Mouse (Mus musculus) limb, embryonic 12.5 days (tissue): Measurements from ENCODE around the gene Utrn. TPM values are rescaled to one million over a fixed set of nuclear protein-coding genes. Genes with fewer than 3 reads are reported as not detected.
A peak's percentile ranks its signal among the peaks of the same experiment; 100 is the strongest.
"Not testable (repeated sequence)": the region's sequence is repeated elsewhere in the genome, so short reads cannot be mapped to it uniquely, and the experiment has no call there.

Source experiments
- ATAC-seq: fragments of 200-750 bp; cut with Nextera tagmentation; 2 replicates; pipeline ENCODE4 v1.8.0; 2017; ENCODE audit warnings: low read depth, moderate TSS enrichment; ENCODE audit not compliant: insufficient number of reproducible peaks, insufficient read depth, low FRiP score, low TSS enrichment
- H3K27ac ChIP-seq: fragments of 300-500 bp; sonication (generic); 2 replicates; pipeline ENCODE4 v1.5.1; 2016; ENCODE audit warnings: mild to moderate bottlenecking, moderate library complexity
- H3K27me3 ChIP-seq: fragments of 300-500 bp; sonication (generic); 2 replicates; pipeline ENCODE4 v1.6.1; 2016; ENCODE audit warnings: mild to moderate bottlenecking, moderate library complexity
- H3K36me3 ChIP-seq: fragments of 300-500 bp; sonication (generic); 2 replicates; pipeline ENCODE4 v1.6.1; 2016; ENCODE audit warnings: mild to moderate bottlenecking, moderate library complexity
- H3K4me1 ChIP-seq: fragments of 300-500 bp; sonication (generic); replicated peaks from 2 replicates; pipeline ENCODE4 v1.6.1; 2016
- H3K4me2 ChIP-seq: fragments of 300-500 bp; sonication (generic); 2 replicates; pipeline ENCODE4 v1.6.1; 2016; ENCODE audit warnings: mild to moderate bottlenecking, moderate library complexity
- H3K4me3 ChIP-seq: fragments of 300-500 bp; sonication (generic); replicated peaks from 2 replicates; pipeline ENCODE4 v1.5.1; 2016; ENCODE audit warnings: mild to moderate bottlenecking
- H3K9ac ChIP-seq: fragments of 300-500 bp; sonication (generic); replicated peaks from 2 replicates; pipeline ENCODE4 v1.6.1; 2016; ENCODE audit warnings: mild to moderate bottlenecking, moderate library complexity
- H3K9me3 ChIP-seq: fragments of 300-500 bp; sonication (generic); 2 replicates; pipeline ENCODE4 v1.6.1; 2016; ENCODE audit warnings: mild to moderate bottlenecking, moderate library complexity
- WGBS: fragments of 180-500 bp; shearing (Covaris S2); methylation state at CpG from one replicate; pipeline ENCODE4 v1.1.7; 2016; 5-methylcytosine and 5-hydroxymethylcytosine counted together
- polyA plus RNA-seq: library from polyadenylated mRNA; unstranded; fragments of >200 nt; fragmentation: Nextera tagmentation; extraction: Ambion mirVana; gene quantifications from 2 replicates; pipeline ENCODE4 v1.2.1, GENCODE M21; 2016

The Utrn gene
- polyA plus RNA-seq, 1 experiment from 2014 or later, result 62.1 TPM

- ATAC-seq, result no peak
Observed at GRCm38 (mm10) chr10:12618397-12618796, 250.8 kb downstream of the Utrn start.

GRCm38 (mm10) chr10:12615723-12616122, 253.4 kb downstream of the Utrn start:
- Histone ChIP-seq H3K27me3 (no peaks in the 10 kb centered on the region), H3K36me3 (no peaks in the 10 kb centered on the region), H3K9ac (no peak overlapping the region), H3K9me3 (no peaks in the 10 kb centered on the region), H3K4me3 (no peak overlapping the region), H3K27ac (no peak overlapping the region), H3K4me2 (no peak overlapping the region), H3K4me1 (peaks cover 7% of the 10 kb centered on the region; the same call in 1 of the 2 replicates)
- ATAC-seq, result no peak
- 21% methylated on average over 3 of the region's 3 CpGs for WGBS

More at GRCm38 (mm10) chr10:12618397-12618796, 250.8 kb downstream of the Utrn start:
- WGBS, result 85% methylated on average over 3 of the region's 3 CpGs
- Histone ChIP-seq H3K36me3 (no peaks in the 10 kb centered on the region), H3K9ac (no peak overlapping the region), H3K27me3 (no peaks in the 10 kb centered on the region), H3K9me3 (no peaks in the 10 kb centered on the region), H3K4me1 (peaks cover 7% of the 10 kb centered on the region; the same call in 1 of the 2 replicates), H3K4me3 (no peak overlapping the region), H3K4me2 (no peak overlapping the region), H3K27ac (no peak overlapping the region)

- H3K27me3 ChIP-seq, result no peaks in the 10 kb centered on the region
- peak overlapping the region; percentile 68 for H3K4me2 ChIP-seq
- H3K9me3 ChIP-seq, result no peaks in the 10 kb centered on the region
- H3K4me1 ChIP-seq, result peaks cover 7% of the 10 kb centered on the region; the same call in 1 of the 2 replicates
- H3K36me3 ChIP-seq, result no peaks in the 10 kb centered on the region
- H3K27ac ChIP-seq, result no peak overlapping the region
- ATAC-seq, result peak; percentile 18; the same call in 1 of the 2 replicates
- H3K4me3 ChIP-seq, result peak overlapping the region; percentile 36
- H3K9ac ChIP-seq, result peak overlapping the region; percentile 50
- 4% methylated on average over 22 of the region's 22 CpGs for WGBS
Observed at GRCm38 (mm10) chr10:12614465-12615199, 254.5 kb downstream of the Utrn start.

GRCm38 (mm10) chr10:12612235-12612863, 256.8 kb downstream of the Utrn start:
- no peaks in the 10 kb centered on the region for H3K9me3 ChIP-seq
- no peak overlapping the region for H3K4me3 ChIP-seq
- no peak overlapping the region for H3K9ac ChIP-seq
- ATAC-seq, result no peak
- H3K4me2 ChIP-seq, result no peak overlapping the region
- 40% methylated on average over 4 of the region's 4 CpGs for WGBS
- H3K36me3 ChIP-seq, result no peaks in the 10 kb centered on the region
- peaks cover 7% of the 10 kb centered on the region; the same call in 1 of the 2 replicates for H3K4me1 ChIP-seq
- no peaks in the 10 kb centered on the region for H3K27me3 ChIP-seq
- no peak overlapping the region for H3K27ac ChIP-seq

GRCm38 (mm10) chr10:12609896-12610295, 259.3 kb downstream of the Utrn start:
- Histone ChIP-seq H3K9ac (no peak overlapping the region), H3K27me3 (no peaks in the 10 kb centered on the region), H3K36me3 (no peaks in the 10 kb centered on the region), H3K4me1 (peaks cover 5% of the 10 kb centered on the region; the same call in 1 of the 2 replicates), H3K9me3 (no peaks in the 10 kb centered on the region), H3K4me2 (no peak overlapping the region), H3K4me3 (no peak overlapping the region), H3K27ac (no peak overlapping the region)
- ATAC-seq, result no peak
- 82% methylated on average over 7 of the region's 7 CpGs for WGBS

- H3K4me2 ChIP-seq, result no peak overlapping the region
- ATAC-seq, result no peak
- H3K36me3 ChIP-seq, result no peaks in the 10 kb centered on the region
- H3K9me3 ChIP-seq, result no peaks in the 10 kb centered on the region
- H3K9ac ChIP-seq, result no peak overlapping the region
- H3K27ac ChIP-seq, result no peak overlapping the region
- H3K4me3 ChIP-seq, result no peak overlapping the region
- no peaks in the 10 kb centered on the region for H3K4me1 ChIP-seq
- H3K27me3 ChIP-seq, result no peaks in the 10 kb centered on the region
Observed at GRCm38 (mm10) chr10:12608634-12609033, 260.5 kb downstream of the Utrn start.

GRCm38 (mm10) chr10:12607180-12607579, 262.0 kb downstream of the Utrn start:
- not testable (repeated sequence) for H3K4me2 ChIP-seq, H3K4me3 ChIP-seq, H3K9me3 ChIP-seq, H3K27me3 ChIP-seq, H3K36me3 ChIP-seq, H3K9ac ChIP-seq, ATAC-seq, H3K27ac ChIP-seq, H3K4me1 ChIP-seq
- WGBS, result 95% methylated on average over 6 of the region's 6 CpGs

GRCm38 (mm10) chr10:12595379-12595778, 273.8 kb downstream of the Utrn start:
- Histone ChIP-seq H3K4me3 (no peak overlapping the region), H3K27me3 (no peaks in the 10 kb centered on the region), H3K4me2 (no peak overlapping the region), H3K9me3 (no peaks in the 10 kb centered on the region), H3K27ac (no peak overlapping the region), H3K4me1 (no peaks in the 10 kb centered on the region), H3K9ac (no peak overlapping the region), H3K36me3 (no peaks in the 10 kb centered on the region)
- WGBS, result 86% methylated on average over 2 of the region's 2 CpGs
- no peak for ATAC-seq

- Histone ChIP-seq H3K4me1 (no peaks in the 10 kb centered on the region), H3K4me3 (no peak overlapping the region), H3K36me3 (no peaks in the 10 kb centered on the region), H3K27ac (no peak overlapping the region), H3K9me3 (no peaks in the 10 kb centered on the region), H3K4me2 (no peak overlapping the region), H3K27me3 (no peaks in the 10 kb centered on the region), H3K9ac (no peak overlapping the region)
- ATAC-seq, result no peak
- 93% methylated on average over 8 of the region's 8 CpGs for WGBS
Observed at GRCm38 (mm10) chr10:12594958-12595357, 274.2 kb downstream of the Utrn start.

- Histone ChIP-seq H3K4me3 (no peak overlapping the region), H3K9me3 (no peaks in the 10 kb centered on the region), H3K36me3 (no peaks in the 10 kb centered on the region), H3K4me1 (no peaks in the 10 kb centered on the region), H3K4me2 (no peak overlapping the region), H3K27ac (no peak overlapping the region), H3K27me3 (no peaks in the 10 kb centered on the region), H3K9ac (no peak overlapping the region)
- no peak for ATAC-seq
Observed at GRCm38 (mm10) chr10:12593071-12593470, 276.1 kb downstream of the Utrn start.

GRCm38 (mm10) chr10:12591946-12592345, 277.2 kb downstream of the Utrn start:
- no peaks in the 10 kb centered on the region for H3K27me3 ChIP-seq
- no peaks in the 10 kb centered on the region for H3K36me3 ChIP-seq
- H3K4me1 ChIP-seq, result no peaks in the 10 kb centered on the region
- no peak overlapping the region for H3K9ac ChIP-seq
- no peak overlapping the region for H3K4me2 ChIP-seq
- ATAC-seq, result no peak
- H3K4me3 ChIP-seq, result no peak overlapping the region
- no peaks in the 10 kb centered on the region for H3K9me3 ChIP-seq
- no peak overlapping the region for H3K27ac ChIP-seq
- 63% methylated on average over 5 of the region's 5 CpGs for WGBS
